Mouse (Mus musculus): ENCODE data around the gene Elf1. TPM values are rescaled to one million over a fixed set of nuclear protein-coding genes. Genes with fewer than 3 reads are reported as not detected.

Gene Elf1
- polyA plus RNA-seq, 1 experiment from 2014 or later, result 19.2 TPM

- ATAC-seq (ENCODE audit: insufficient read depth, low FRiP score), result no peak
- 78% methylated on average over 3 of the region's 3 CpGs for WGBS
- H3K9me3 ChIP-seq (replicated peaks; ENCODE audit: control insufficient read depth, low read length), result no peaks in the 10 kb centered on the region
These were observed 55.8 kb downstream of the Elf1 start for GRCm38 (mm10) chr14:79536837-79537236.

DNA sequence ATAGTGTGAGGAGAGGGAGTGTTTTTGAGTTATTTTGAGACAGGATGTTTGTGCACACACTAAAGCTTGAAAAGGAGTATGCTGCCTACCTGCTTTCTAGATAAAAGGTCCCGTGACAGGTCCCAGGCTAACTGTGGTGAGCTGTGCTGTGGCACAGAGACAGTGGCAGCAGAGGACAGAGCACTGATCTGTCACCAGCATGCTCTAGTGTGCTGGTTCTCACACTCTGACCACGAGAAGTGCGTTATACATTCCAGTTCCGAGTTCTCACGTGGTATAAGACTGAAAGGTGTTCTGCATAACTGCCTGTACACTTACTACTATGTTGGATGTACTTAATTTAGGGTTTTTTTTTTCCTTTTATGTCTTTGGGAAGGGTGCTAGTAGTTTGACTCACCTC, 56.5 kb downstream of the Elf1 start:
- Histone ChIP-seq H3K27me3 (ENCODE audit: control insufficient read depth, insufficient read depth, low read length) (no peaks in the 10 kb centered on the region), H3K27ac (ENCODE audit: low read length) (no peak overlapping the region), H3K9me3 (replicated peaks; ENCODE audit: control insufficient read depth, low read length) (no peaks in the 10 kb centered on the region), H3K4me3 (replicated peaks; ENCODE audit: low read length) (no peak overlapping the region), H3K36me3 (ENCODE audit: control insufficient read depth, insufficient read depth, low read length) (no peaks in the 10 kb centered on the region), H3K4me1 (ENCODE audit: control insufficient read depth, insufficient read depth, low read length) (peaks cover 3% of the 10 kb centered on the region), H3K4me2 (ENCODE audit: low read depth, low read length) (no peak overlapping the region), H3K9ac (ENCODE audit: low read length) (no peak overlapping the region)
- no peak for ATAC-seq (ENCODE audit: insufficient read depth, low FRiP score)
- 75% methylated on average over 5 of the region's 5 CpGs for WGBS

More at GRCm38 (mm10) chr14:79536837-79537236, 55.8 kb downstream of the Elf1 start:
- H3K4me1 ChIP-seq (ENCODE audit: control insufficient read depth, insufficient read depth, low read length), result peaks cover 3% of the 10 kb centered on the region
- H3K27me3 ChIP-seq (ENCODE audit: control insufficient read depth, insufficient read depth, low read length), result no peaks in the 10 kb centered on the region
- no peak overlapping the region for H3K9ac ChIP-seq (ENCODE audit: low read length)
- H3K36me3 ChIP-seq (ENCODE audit: control insufficient read depth, insufficient read depth, low read length), result no peaks in the 10 kb centered on the region
- no peak overlapping the region for H3K4me2 ChIP-seq (ENCODE audit: low read depth, low read length)
- no peak overlapping the region for H3K4me3 ChIP-seq (replicated peaks; ENCODE audit: low read length)
- no peak overlapping the region for H3K27ac ChIP-seq (ENCODE audit: low read length)

DNA sequence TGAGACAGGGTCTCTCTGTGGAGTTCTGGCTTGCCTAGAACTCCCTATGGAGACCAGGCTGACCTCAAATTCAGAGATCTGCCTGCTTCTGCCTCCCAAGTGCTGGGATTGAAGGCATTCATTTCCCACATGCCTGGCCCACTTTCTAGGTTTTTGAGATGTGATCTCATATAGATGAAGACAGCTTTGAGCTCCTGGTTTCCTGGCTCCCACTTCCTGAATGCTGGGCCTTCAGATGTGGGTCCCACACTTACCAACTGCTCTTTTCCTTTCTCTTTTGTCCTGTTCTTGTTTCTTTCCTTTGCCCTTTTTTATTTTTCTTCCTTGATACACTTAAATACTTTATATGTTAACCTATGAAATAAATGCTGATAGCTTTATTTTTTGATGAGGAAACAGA, 56.9 kb downstream of the Elf1 start:
- H3K4me2 ChIP-seq (ENCODE audit: low read depth, low read length), result no peak overlapping the region
- H3K4me1 ChIP-seq (ENCODE audit: control insufficient read depth, insufficient read depth, low read length), result peaks cover 3% of the 10 kb centered on the region
- H3K9me3 ChIP-seq (replicated peaks; ENCODE audit: control insufficient read depth, low read length), result no peaks in the 10 kb centered on the region
- no peak for ATAC-seq (ENCODE audit: insufficient read depth, low FRiP score)
- H3K27ac ChIP-seq (ENCODE audit: low read length), result no peak overlapping the region
- no peak overlapping the region for H3K9ac ChIP-seq (ENCODE audit: low read length)
- no peak overlapping the region for H3K4me3 ChIP-seq (replicated peaks; ENCODE audit: low read length)
- H3K27me3 ChIP-seq (ENCODE audit: control insufficient read depth, insufficient read depth, low read length), result no peaks in the 10 kb centered on the region
- H3K36me3 ChIP-seq (ENCODE audit: control insufficient read depth, insufficient read depth, low read length), result no peaks in the 10 kb centered on the region

- no peak for ATAC-seq (ENCODE audit: insufficient read depth, low FRiP score)
- no peaks in the 10 kb centered on the region for H3K9me3 ChIP-seq (replicated peaks; ENCODE audit: control insufficient read depth, low read length)
- no peaks in the 10 kb centered on the region for H3K36me3 ChIP-seq (ENCODE audit: control insufficient read depth, insufficient read depth, low read length)
- no peak overlapping the region for H3K4me2 ChIP-seq (ENCODE audit: low read depth, low read length)
- H3K27me3 ChIP-seq (ENCODE audit: control insufficient read depth, insufficient read depth, low read length), result no peaks in the 10 kb centered on the region
- H3K4me3 ChIP-seq (replicated peaks; ENCODE audit: low read length), result no peak overlapping the region
- no peaks in the 10 kb centered on the region for H3K4me1 ChIP-seq (ENCODE audit: control insufficient read depth, insufficient read depth, low read length)
- no peak overlapping the region for H3K9ac ChIP-seq (ENCODE audit: low read length)
- H3K27ac ChIP-seq (ENCODE audit: low read length), result no peak overlapping the region
These were observed 60.6 kb downstream of the Elf1 start for GRCm38 (mm10) chr14:79541606-79542005.

DNA sequence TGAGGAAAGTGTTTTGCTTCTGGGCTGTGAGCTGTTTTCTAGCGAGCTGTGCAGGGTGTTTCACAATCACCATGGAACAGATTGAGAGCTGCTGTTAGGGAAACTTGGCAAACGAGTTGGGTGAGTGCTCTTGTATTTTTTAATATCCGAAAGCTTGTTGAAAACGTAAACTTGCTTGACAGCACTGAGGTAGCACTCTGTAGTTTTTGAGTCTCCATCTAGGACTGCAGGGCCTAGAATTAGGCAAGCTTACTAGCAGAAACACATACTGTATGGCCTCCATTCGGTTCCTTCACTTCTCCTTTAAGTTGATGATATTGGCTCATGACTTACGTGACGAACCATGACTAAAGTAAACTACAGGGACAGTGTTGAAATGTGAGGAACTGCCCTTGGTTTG, 68.3 kb downstream of the Elf1 start:
- H3K4me2 ChIP-seq (ENCODE audit: low read depth, low read length), result peak overlapping the region; percentile 33
- H3K9me3 ChIP-seq (replicated peaks; ENCODE audit: control insufficient read depth, low read length), result peaks cover 2% of the 10 kb centered on the region; the same call in 1 of the 2 replicates
- H3K27ac ChIP-seq (ENCODE audit: low read length), result peak overlapping the region; percentile 84
- 33% methylated on average over 7 of the region's 7 CpGs for WGBS
- H3K4me3 ChIP-seq (replicated peaks; ENCODE audit: low read length), result no peak overlapping the region; the same call in 1 of the 2 replicates
- ATAC-seq (ENCODE audit: insufficient read depth, low FRiP score), result peak; percentile 77
- 0 out of 2 replicates have a peak, but pooled peaks cover 5% of the 10 kb centered on the region for H3K36me3 ChIP-seq (ENCODE audit: control insufficient read depth, insufficient read depth, low read length)
- H3K9ac ChIP-seq (ENCODE audit: low read length), result no peak overlapping the region
- H3K4me1 ChIP-seq (ENCODE audit: control insufficient read depth, insufficient read depth, low read length), result peaks cover 7% of the 10 kb centered on the region; the same call in 1 of the 2 replicates
- H3K27me3 ChIP-seq (ENCODE audit: control insufficient read depth, insufficient read depth, low read length), result no peaks in the 10 kb centered on the region

DNA sequence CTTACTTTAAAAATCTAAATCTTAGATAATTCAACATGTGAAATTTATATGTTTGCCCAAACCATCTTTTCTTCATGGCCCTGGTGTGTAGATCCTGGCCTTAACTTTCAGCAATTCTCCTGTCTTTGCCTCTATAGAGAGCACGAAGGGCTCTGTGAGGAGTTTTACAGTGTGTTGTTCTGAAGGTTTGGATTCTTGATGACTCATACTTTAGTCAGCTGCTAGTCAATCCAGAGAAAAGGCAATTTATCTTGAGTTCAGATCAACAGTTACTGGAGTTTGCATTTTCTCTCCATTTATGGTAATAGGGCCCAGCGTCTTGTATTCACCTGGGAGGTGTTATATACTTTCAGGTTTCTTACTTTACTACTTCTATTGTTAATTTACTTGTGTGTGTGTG, 70.9 kb downstream of the Elf1 start:
- ATAC-seq (ENCODE audit: insufficient read depth, low FRiP score), result no peak
- Histone ChIP-seq H3K4me1 (ENCODE audit: control insufficient read depth, insufficient read depth, low read length) (peaks cover 7% of the 10 kb centered on the region), H3K27me3 (ENCODE audit: control insufficient read depth, insufficient read depth, low read length) (no peaks in the 10 kb centered on the region), H3K4me2 (ENCODE audit: low read depth, low read length) (no peak overlapping the region), H3K36me3 (ENCODE audit: control insufficient read depth, insufficient read depth, low read length) (0 out of 2 replicates have a peak, but pooled peaks cover 5% of the 10 kb centered on the region), H3K9ac (ENCODE audit: low read length) (no peak overlapping the region), H3K4me3 (replicated peaks; ENCODE audit: low read length) (no peak overlapping the region), H3K9me3 (replicated peaks; ENCODE audit: control insufficient read depth, low read length) (peaks cover 2% of the 10 kb centered on the region; the same call in 1 of the 2 replicates), H3K27ac (ENCODE audit: low read length) (no peak overlapping the region)
- WGBS, result 70% methylated on average over 2 of the region's 2 CpGs

DNA sequence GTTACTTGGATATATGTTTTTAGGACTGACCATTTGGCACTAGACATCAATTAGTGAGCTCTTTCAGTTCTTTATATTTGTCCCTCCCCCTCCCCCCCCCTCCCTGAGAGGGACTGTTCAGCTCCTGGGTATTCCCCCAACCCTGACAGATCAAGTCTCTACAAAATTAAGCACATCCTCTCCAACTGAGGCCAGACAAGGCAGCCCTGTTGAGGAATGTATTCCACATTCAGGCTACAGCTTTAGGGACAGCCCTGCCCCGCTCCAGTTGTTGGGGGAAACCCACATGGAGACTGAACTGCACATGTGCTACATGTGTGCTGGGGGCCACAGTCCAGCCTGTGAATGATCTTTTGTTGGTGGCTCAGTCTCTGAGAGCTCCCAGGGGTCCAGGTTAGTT, 71.9 kb downstream of the Elf1 start:
- Histone ChIP-seq H3K27ac (ENCODE audit: low read length) (no peak overlapping the region), H3K4me2 (ENCODE audit: low read depth, low read length) (no peak overlapping the region), H3K27me3 (ENCODE audit: control insufficient read depth, insufficient read depth, low read length) (no peaks in the 10 kb centered on the region), H3K9me3 (replicated peaks; ENCODE audit: control insufficient read depth, low read length) (peaks cover 2% of the 10 kb centered on the region; the same call in 1 of the 2 replicates), H3K36me3 (ENCODE audit: control insufficient read depth, insufficient read depth, low read length) (0 out of 2 replicates have a peak, but pooled peaks cover 5% of the 10 kb centered on the region), H3K4me3 (replicated peaks; ENCODE audit: low read length) (no peak overlapping the region), H3K4me1 (ENCODE audit: control insufficient read depth, insufficient read depth, low read length) (peaks cover 16% of the 10 kb centered on the region), H3K9ac (ENCODE audit: low read length) (no peak overlapping the region)
- no peak for ATAC-seq (ENCODE audit: insufficient read depth, low FRiP score)
- WGBS, result 94% methylated on average over 1 of the region's 1 CpGs

DNA sequence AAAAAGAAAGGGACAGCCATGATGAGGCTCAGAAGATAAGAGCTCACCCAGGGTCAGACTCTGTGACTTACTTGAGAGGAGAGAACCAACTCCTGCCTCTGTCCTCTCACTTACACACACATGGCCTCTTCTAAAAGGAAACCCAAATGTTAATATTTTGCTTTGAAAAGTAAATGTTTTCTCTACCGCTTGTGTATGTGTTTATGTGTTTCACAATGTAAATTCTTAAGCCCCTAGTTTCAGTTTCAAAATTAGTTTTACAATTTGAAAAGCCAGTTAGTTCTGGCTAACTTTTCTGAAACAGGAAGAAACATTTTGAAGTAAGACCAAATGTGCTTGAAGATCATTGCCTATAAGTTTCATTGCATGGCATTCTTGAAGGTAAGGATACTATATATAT, 76.8 kb downstream of the Elf1 start:
- Histone ChIP-seq H3K4me3 (replicated peaks; ENCODE audit: low read length) (no peak overlapping the region), H3K27me3 (ENCODE audit: control insufficient read depth, insufficient read depth, low read length) (no peaks in the 10 kb centered on the region), H3K4me2 (ENCODE audit: low read depth, low read length) (no peak overlapping the region), H3K9me3 (replicated peaks; ENCODE audit: control insufficient read depth, low read length) (peaks cover 2% of the 10 kb centered on the region; the same call in 1 of the 2 replicates), H3K9ac (ENCODE audit: low read length) (no peak overlapping the region), H3K27ac (ENCODE audit: low read length) (peak overlapping the region; percentile 29), H3K36me3 (ENCODE audit: control insufficient read depth, insufficient read depth, low read length) (peaks cover 17% of the 10 kb centered on the region; the same call in 1 of the 2 replicates), H3K4me1 (ENCODE audit: control insufficient read depth, insufficient read depth, low read length) (peaks cover 14% of the 10 kb centered on the region)
- ATAC-seq (ENCODE audit: insufficient read depth, low FRiP score), result no peak
- 41% methylated on average over 1 of the region's 1 CpGs for WGBS

DNA sequence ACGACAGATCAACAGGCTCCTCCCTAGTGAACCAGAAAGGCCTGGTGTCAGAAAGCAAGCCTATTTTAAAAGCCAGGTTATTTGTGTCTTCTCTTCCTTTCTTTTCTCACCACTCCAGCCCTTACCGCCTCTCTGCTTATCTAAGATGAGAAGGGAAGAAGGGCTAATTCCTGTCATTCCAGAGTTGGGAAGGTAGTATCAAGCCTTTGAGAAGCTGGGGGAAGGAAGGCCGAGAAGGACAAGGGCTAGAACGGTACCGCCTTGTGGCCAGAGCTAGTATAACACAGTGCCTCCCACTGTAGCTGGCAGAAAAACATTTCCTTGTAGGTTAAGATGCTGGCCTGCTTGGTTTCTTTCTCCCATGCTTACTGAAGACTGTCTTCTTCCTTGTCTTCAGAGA, 81.8 kb downstream of the Elf1 start:
- Histone ChIP-seq H3K9me3 (replicated peaks; ENCODE audit: control insufficient read depth, low read length) (no peaks in the 10 kb centered on the region), H3K27ac (ENCODE audit: low read length) (peak overlapping the region; percentile 29; the same call in 1 of the 2 replicates), H3K9ac (ENCODE audit: low read length) (no peak overlapping the region), H3K4me1 (ENCODE audit: control insufficient read depth, insufficient read depth, low read length) (peaks cover 5% of the 10 kb centered on the region), H3K4me2 (ENCODE audit: low read depth, low read length) (no peak overlapping the region), H3K4me3 (replicated peaks; ENCODE audit: low read length) (no peak overlapping the region), H3K36me3 (ENCODE audit: control insufficient read depth, insufficient read depth, low read length) (peaks cover 15% of the 10 kb centered on the region), H3K27me3 (ENCODE audit: control insufficient read depth, insufficient read depth, low read length) (no peaks in the 10 kb centered on the region)
- no peak for ATAC-seq (ENCODE audit: insufficient read depth, low FRiP score)
- 14% methylated on average over 5 of the region's 5 CpGs for WGBS
